Mouse (Mus musculus): ENCODE data around the gene Cybc1. TPM values are rescaled to one million over a fixed set of nuclear protein-coding genes. Genes with fewer than 3 reads are reported as not detected.

Gene Cybc1
- total and polyA plus RNA-seq, 2 experiments from 2014 or later: 19.7 to 29.1 TPM

DNA sequence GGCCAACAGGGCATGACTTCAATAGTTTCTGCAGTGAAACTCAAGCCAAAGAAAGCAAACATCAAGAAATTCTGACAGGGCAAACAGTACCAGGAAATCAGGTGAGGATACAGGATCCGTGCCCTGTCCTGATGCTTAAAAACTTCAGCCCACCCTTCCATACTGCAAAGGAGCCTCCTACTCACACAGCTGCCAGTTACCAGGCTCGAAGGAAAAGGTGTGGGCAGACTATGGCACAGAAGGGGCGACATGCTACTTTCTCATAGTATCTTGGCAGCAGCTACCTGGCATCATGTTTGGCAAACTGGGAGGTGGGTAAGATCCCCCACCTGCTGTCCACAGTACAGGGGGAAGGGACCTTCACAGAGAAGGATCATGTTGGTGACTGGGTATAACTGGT is 35.7 kb downstream of the Cybc1 start:
- Histone ChIP-seq H3K27ac (ENCODE audit: low read depth, low read length) (no peak overlapping the region), H3K4me1 (ENCODE audit: insufficient read depth) (no peaks in the 10 kb centered on the region), H3K4me2 (ENCODE audit: low read depth) (no peak overlapping the region), H3K27me3 (ENCODE audit: insufficient read depth, low read length) (no peaks in the 10 kb centered on the region), H3K36me3 (ENCODE audit: insufficient read depth) (peaks cover 7% of the 10 kb centered on the region; the same call in 1 of the 2 replicates), H3K4me3 (ENCODE audit: low read depth, low read length) (no peak overlapping the region), H3K9ac (no peak overlapping the region), H3K9me3 (ENCODE audit: low read length) (no peaks in the 10 kb centered on the region)
- no peak for TF ChIP-seq CTCF (IDR thresholded peaks at IDR 0.05; ENCODE audit: low read depth)
- DNase-seq (no peak), ATAC-seq (no peak)
- 84% methylated on average over 3 of the region's 3 CpGs for WGBS

DNA sequence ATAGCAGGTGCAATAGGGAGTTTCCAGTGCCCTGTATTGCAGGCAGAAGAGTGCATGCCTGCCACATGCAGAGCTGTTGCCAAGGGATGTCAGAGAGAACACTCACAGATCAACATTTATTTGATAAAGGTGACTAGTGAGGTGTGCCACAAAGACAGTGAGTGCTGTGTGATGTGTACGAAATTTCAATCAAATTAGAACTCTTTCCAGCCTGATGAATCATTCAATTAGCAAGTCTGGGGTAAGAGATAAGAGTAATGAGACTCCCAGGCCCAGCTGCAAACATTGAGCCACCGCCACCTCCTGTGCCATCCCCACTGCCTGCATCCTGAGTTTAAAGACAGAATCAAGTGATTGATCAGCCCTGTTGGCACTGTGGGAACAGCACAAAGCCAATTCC is 36.4 kb downstream of the Cybc1 start:
- WGBS: 75% methylated on average over 2 of the region's 2 CpGs
- Histone ChIP-seq H3K9ac (no peak overlapping the region), H3K4me2 (ENCODE audit: low read depth) (no peak overlapping the region), H3K36me3 (ENCODE audit: insufficient read depth) (peaks cover 7% of the 10 kb centered on the region; the same call in 1 of the 2 replicates), H3K27ac (ENCODE audit: low read depth, low read length) (no peak overlapping the region), H3K4me3 (ENCODE audit: low read depth, low read length) (no peak overlapping the region), H3K27me3 (ENCODE audit: insufficient read depth, low read length) (no peaks in the 10 kb centered on the region), H3K9me3 (ENCODE audit: low read length) (no peaks in the 10 kb centered on the region), H3K4me1 (ENCODE audit: insufficient read depth) (no peaks in the 10 kb centered on the region)
- DNase-seq (no peak), ATAC-seq (no peak)
- no peak for TF ChIP-seq CTCF (IDR thresholded peaks at IDR 0.05; ENCODE audit: low read depth)

DNA sequence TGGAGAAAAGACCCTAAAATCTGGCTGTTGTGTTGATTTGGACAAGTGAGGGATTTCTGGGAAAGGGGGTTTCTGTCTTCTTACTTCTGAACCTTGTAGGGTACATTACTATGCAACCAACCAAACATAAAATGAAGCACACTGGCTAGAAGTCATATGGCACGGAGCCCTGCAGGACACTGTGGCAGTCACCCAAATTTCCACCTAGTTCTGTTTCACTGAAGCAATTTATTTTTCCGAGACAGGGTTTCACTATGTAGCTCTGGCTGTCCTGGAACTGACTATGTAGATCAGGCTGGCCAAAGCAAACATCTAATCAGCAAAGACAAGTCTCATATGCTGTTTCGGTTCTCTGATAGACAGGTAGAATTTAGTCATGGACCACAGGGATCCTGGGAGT is 39.4 kb downstream of the Cybc1 start:
- 73% methylated on average over 3 of the region's 3 CpGs for WGBS
- H3K9ac ChIP-seq: no peak overlapping the region
- no peak for TF ChIP-seq CTCF (IDR thresholded peaks at IDR 0.05; ENCODE audit: low read depth)
- no peak overlapping the region for H3K4me3 ChIP-seq (ENCODE audit: low read depth, low read length)
- 0 out of 2 replicates have a peak, but pooled peaks cover 3% of the 10 kb centered on the region for H3K36me3 ChIP-seq (ENCODE audit: insufficient read depth)
- H3K9me3 ChIP-seq (ENCODE audit: low read length): no peaks in the 10 kb centered on the region
- H3K27me3 ChIP-seq (ENCODE audit: insufficient read depth, low read length): no peaks in the 10 kb centered on the region
- no peak overlapping the region for H3K4me2 ChIP-seq (ENCODE audit: low read depth)
- no peak for DNase-seq
- no peaks in the 10 kb centered on the region for H3K4me1 ChIP-seq (ENCODE audit: insufficient read depth)
- H3K27ac ChIP-seq (ENCODE audit: low read depth, low read length): no peak overlapping the region
- ATAC-seq: no peak

DNA sequence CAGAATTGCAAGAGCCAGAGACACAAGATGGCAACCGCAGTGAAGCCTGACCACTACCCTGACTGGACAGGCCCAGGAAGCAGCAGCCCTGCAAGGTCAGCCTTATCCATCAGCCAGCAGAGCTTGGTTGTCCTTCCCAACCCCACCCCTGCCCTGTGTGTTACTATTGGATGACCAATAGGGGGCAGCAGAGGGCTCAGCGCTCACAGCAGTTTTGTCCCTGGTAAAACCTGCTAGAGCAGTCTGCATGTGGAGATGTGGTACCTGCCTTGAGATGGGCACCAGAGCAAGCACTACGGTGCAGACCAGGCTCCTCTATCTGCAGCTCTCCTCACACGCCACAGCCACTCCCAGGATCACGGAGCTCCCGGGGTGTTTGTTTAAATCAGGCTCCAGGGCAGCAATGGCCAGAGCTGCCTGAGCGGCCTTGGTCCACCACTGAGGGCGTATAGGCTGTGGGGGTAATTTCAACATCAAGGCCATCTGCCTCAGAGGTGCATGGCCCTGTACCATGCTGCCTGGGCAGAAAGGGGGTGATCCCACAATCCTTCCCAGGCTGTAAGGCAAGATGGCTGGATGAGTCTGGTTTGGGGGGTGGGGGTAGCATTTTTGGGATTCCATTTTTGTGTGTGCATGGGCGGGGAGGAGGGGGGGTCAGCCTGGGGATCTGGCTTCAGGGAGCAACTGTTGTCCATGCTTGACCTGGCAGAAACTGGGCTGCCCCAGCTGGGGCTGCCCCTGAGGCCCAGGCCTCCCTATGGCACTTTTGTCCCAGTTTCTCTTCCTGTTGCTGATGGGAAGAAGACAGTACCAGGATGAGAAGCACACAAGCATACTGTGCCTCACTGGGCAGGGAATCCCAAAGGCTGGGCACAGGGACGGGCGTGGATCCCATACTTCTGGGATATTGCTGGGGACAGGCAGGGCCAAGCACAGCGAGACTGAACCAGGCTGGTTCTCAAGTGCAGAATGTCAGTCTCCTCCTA is 52.5 kb downstream of the Cybc1 start:
- peak; percentile 35 for DNase-seq
- Histone ChIP-seq H3K4me3 (ENCODE audit: low read depth, low read length) (no peak overlapping the region), H3K4me1 (ENCODE audit: insufficient read depth) (no peaks in the 10 kb centered on the region), H3K9ac (no peak overlapping the region), H3K9me3 (ENCODE audit: low read length) (no peaks in the 10 kb centered on the region), H3K4me2 (ENCODE audit: low read depth) (no peak overlapping the region), H3K27ac (ENCODE audit: low read depth, low read length) (no peak overlapping the region), H3K36me3 (ENCODE audit: insufficient read depth) (0 out of 2 replicates have a peak, but pooled peaks cover 5% of the 10 kb centered on the region), H3K27me3 (ENCODE audit: insufficient read depth, low read length) (no peaks in the 10 kb centered on the region)
- WGBS: 62% methylated on average over 12 of the region's 12 CpGs
- TF ChIP-seq CTCF (IDR thresholded peaks at IDR 0.05; ENCODE audit: low read depth): peak; percentile 80
- ATAC-seq: no peak

DNA sequence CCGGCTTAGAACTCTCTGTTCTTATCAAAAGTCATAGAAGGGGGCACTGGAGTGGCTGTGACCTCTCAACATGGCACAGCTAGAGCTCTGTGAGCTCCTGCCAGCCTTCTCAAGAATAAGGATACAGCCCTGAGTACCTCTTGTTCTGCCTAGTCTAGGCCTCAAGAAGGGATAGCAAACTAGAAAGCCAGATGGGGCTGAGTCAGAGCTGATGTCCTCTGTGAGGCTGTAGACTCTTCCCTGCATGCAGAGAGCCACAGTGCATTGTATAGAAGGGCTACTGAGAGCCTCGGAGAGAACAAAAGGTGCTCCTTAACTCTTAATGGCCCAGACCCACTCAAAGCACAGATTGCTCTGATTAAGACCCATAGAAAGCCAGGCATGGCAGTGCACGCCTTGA is 54.9 kb downstream of the Cybc1 start:
- H3K4me2 ChIP-seq (ENCODE audit: low read depth): no peak overlapping the region
- H3K4me1 ChIP-seq (ENCODE audit: insufficient read depth): no peaks in the 10 kb centered on the region
- ATAC-seq: no peak
- no peak for DNase-seq
- H3K9ac ChIP-seq: no peak overlapping the region
- H3K9me3 ChIP-seq (ENCODE audit: low read length): no peaks in the 10 kb centered on the region
- H3K27ac ChIP-seq (ENCODE audit: low read depth, low read length): no peak overlapping the region
- 40% methylated on average over 3 of the region's 3 CpGs for whole genome bisulfite sequencing
- no peaks in the 10 kb centered on the region for H3K36me3 ChIP-seq (ENCODE audit: insufficient read depth)
- H3K4me3 ChIP-seq (ENCODE audit: low read depth, low read length): no peak overlapping the region
- TF ChIP-seq CTCF (IDR thresholded peaks at IDR 0.05; ENCODE audit: low read depth): no peak
- no peaks in the 10 kb centered on the region for H3K27me3 ChIP-seq (ENCODE audit: insufficient read depth, low read length)

DNA sequence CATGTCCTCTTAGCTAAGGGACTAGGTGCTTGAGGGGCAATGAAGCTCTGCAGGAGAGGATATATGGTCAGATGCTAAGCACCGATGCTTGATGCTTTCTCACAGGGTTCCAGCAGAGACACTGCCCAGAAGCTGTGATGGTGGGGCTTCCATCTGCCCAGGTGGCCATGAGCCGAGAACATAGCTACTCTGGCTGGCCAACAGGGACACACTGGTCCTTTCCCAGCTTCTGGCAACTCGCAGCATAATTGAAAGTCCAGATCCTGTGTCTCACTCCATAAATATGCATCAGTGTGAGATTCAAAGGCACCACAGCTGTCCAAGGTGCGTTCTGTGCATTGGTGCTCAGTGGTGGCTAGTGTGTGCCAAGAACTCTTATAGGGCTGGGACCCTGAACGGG is 55.9 kb downstream of the Cybc1 start:
- H3K27ac ChIP-seq (ENCODE audit: low read depth, low read length): no peak overlapping the region
- ATAC-seq (no peak), DNase-seq (no peak)
- no peaks in the 10 kb centered on the region for H3K4me1 ChIP-seq (ENCODE audit: insufficient read depth)
- no peak for TF ChIP-seq CTCF (IDR thresholded peaks at IDR 0.05; ENCODE audit: low read depth)
- no peak overlapping the region for H3K9ac ChIP-seq
- H3K4me3 ChIP-seq (ENCODE audit: low read depth, low read length): no peak overlapping the region
- no peaks in the 10 kb centered on the region for H3K9me3 ChIP-seq (ENCODE audit: low read length)
- 68% methylated on average over 5 of the region's 5 CpGs for WGBS
- no peaks in the 10 kb centered on the region for H3K36me3 ChIP-seq (ENCODE audit: insufficient read depth)
- no peak overlapping the region for H3K4me2 ChIP-seq (ENCODE audit: low read depth)
- H3K27me3 ChIP-seq (ENCODE audit: insufficient read depth, low read length): no peaks in the 10 kb centered on the region

Other genes with a start within 250 kb of the Cybc1 start
- 77.9 and 107 TPM in 2 replicates for gene Csnk1d, start 238.0 kb downstream of the Cybc1 start, total RNA-seq (2014; rRNA removed)
- gene Csnk1d, start 238.0 kb downstream of the Cybc1 start, polyA plus RNA-seq (2015; fragmentation: Nextera tagmentation; extraction: Ambion mirVana): 84.8 and 108 TPM in 2 replicates
- not detected in 2 replicates for gene Cd7, start 189.9 kb downstream of the Cybc1 start, total RNA-seq (2014; rRNA removed)
- not detected in 2 replicates for gene Cd7, start 189.9 kb downstream of the Cybc1 start, polyA plus RNA-seq (2015; fragmentation: Nextera tagmentation; extraction: Ambion mirVana)
- not detected in 2 replicates for gene Sectm1b, start 165.8 kb downstream of the Cybc1 start, total RNA-seq (2014; rRNA removed)
- gene Sectm1b, start 165.8 kb downstream of the Cybc1 start, polyA plus RNA-seq (2015; fragmentation: Nextera tagmentation; extraction: Ambion mirVana): not detected in 2 replicates
- not detected in 2 replicates for gene Sectm1a, start 148.1 kb downstream of the Cybc1 start, total RNA-seq (2014; rRNA removed)
- gene Sectm1a, start 148.1 kb downstream of the Cybc1 start, polyA plus RNA-seq (2015; fragmentation: Nextera tagmentation; extraction: Ambion mirVana): not detected in 2 replicates
- not detected in 2 replicates for gene Tex19.2, start 110.6 kb downstream of the Cybc1 start, total RNA-seq (2014; rRNA removed)
- not detected in 2 replicates for gene Tex19.2, start 110.6 kb downstream of the Cybc1 start, polyA plus RNA-seq (2015; fragmentation: Nextera tagmentation; extraction: Ambion mirVana)
- gene Tex19.1, start 83.2 kb downstream of the Cybc1 start, total RNA-seq (2014; rRNA removed): not detected in 2 replicates
- gene Tex19.1, start 83.2 kb downstream of the Cybc1 start, polyA plus RNA-seq (2015; fragmentation: Nextera tagmentation; extraction: Ambion mirVana): not detected in 2 replicates
- 0.33 and 1.1 TPM in 2 replicates for gene Uts2r, start 69.1 kb downstream of the Cybc1 start, total RNA-seq (2014; rRNA removed)
- gene Uts2r, start 69.1 kb downstream of the Cybc1 start, polyA plus RNA-seq (2015; fragmentation: Nextera tagmentation; extraction: Ambion mirVana): 0.43 and 0.77 TPM in 2 replicates
- 64.9 and 77.0 TPM in 2 replicates for gene Hexdc, start 24.9 kb downstream of the Cybc1 start, total RNA-seq (2014; rRNA removed)
- 19.8 and 24.1 TPM in 2 replicates for gene Hexdc, start 24.9 kb downstream of the Cybc1 start, polyA plus RNA-seq (2015; fragmentation: Nextera tagmentation; extraction: Ambion mirVana)
- gene Ogfod3, start 24.6 kb downstream of the Cybc1 start, total RNA-seq (2014; rRNA removed): 7.1 and 9.0 TPM in 2 replicates
- gene Ogfod3, start 24.6 kb downstream of the Cybc1 start, polyA plus RNA-seq (2015; fragmentation: Nextera tagmentation; extraction: Ambion mirVana): 16.8 and 21.4 TPM in 2 replicates
- 73.1 and 135 TPM in 2 replicates for gene Narf, start 7.9 kb upstream of the Cybc1 start, total RNA-seq (2014; rRNA removed)
- 39.0 and 42.9 TPM in 2 replicates for gene Narf, start 7.9 kb upstream of the Cybc1 start, polyA plus RNA-seq (2015; fragmentation: Nextera tagmentation; extraction: Ambion mirVana)
- gene Foxk2, start 30.7 kb upstream of the Cybc1 start, total RNA-seq (2014; rRNA removed): 62.9 and 73.1 TPM in 2 replicates
- gene Foxk2, start 30.7 kb upstream of the Cybc1 start, polyA plus RNA-seq (2015; fragmentation: Nextera tagmentation; extraction: Ambion mirVana): 14.2 and 16.5 TPM in 2 replicates
- 71.6 and 85.0 TPM in 2 replicates for gene Wdr45b, start 125.1 kb upstream of the Cybc1 start, total RNA-seq (2014; rRNA removed)
- 92.6 and 103 TPM in 2 replicates for gene Wdr45b, start 125.1 kb upstream of the Cybc1 start, polyA plus RNA-seq (2015; fragmentation: Nextera tagmentation; extraction: Ambion mirVana)
- gene Rab40b, start 158.9 kb upstream of the Cybc1 start, total RNA-seq (2014; rRNA removed): 19.5 and 19.7 TPM in 2 replicates
- gene Rab40b, start 158.9 kb upstream of the Cybc1 start, polyA plus RNA-seq (2015; fragmentation: Nextera tagmentation; extraction: Ambion mirVana): 16.4 and 22.3 TPM in 2 replicates
- 19.0 and 19.7 TPM in 2 replicates for gene Fn3krp, start 192.1 kb upstream of the Cybc1 start, total RNA-seq (2014; rRNA removed)
- gene Fn3krp, start 192.1 kb upstream of the Cybc1 start, polyA plus RNA-seq (2015; fragmentation: Nextera tagmentation; extraction: Ambion mirVana): 7.0 and 8.2 TPM in 2 replicates
- 2.9 and 3.3 TPM in 2 replicates for gene Fn3k, start 205.6 kb upstream of the Cybc1 start, total RNA-seq (2014; rRNA removed)
- 2.8 and 3.1 TPM in 2 replicates for gene Fn3k, start 205.6 kb upstream of the Cybc1 start, polyA plus RNA-seq (2015; fragmentation: Nextera tagmentation; extraction: Ambion mirVana)
- gene Tbcd, start 222.6 kb upstream of the Cybc1 start, total RNA-seq (2014; rRNA removed): 75.3 and 90.8 TPM in 2 replicates
- 49.3 and 56.5 TPM in 2 replicates for gene Tbcd, start 222.6 kb upstream of the Cybc1 start, polyA plus RNA-seq (2015; fragmentation: Nextera tagmentation; extraction: Ambion mirVana)

All from forebrain, postnatal 0 days (tissue).